Mouse (Mus musculus): Measurements from ENCODE around the gene Pex26. TPM values are rescaled to one million over a fixed set of nuclear protein-coding genes. Genes with fewer than 3 reads are reported as not detected.

Pex26 gene
- polyA plus RNA-seq, 1 experiment from 2014 or later, result 12.8 TPM

DNA sequence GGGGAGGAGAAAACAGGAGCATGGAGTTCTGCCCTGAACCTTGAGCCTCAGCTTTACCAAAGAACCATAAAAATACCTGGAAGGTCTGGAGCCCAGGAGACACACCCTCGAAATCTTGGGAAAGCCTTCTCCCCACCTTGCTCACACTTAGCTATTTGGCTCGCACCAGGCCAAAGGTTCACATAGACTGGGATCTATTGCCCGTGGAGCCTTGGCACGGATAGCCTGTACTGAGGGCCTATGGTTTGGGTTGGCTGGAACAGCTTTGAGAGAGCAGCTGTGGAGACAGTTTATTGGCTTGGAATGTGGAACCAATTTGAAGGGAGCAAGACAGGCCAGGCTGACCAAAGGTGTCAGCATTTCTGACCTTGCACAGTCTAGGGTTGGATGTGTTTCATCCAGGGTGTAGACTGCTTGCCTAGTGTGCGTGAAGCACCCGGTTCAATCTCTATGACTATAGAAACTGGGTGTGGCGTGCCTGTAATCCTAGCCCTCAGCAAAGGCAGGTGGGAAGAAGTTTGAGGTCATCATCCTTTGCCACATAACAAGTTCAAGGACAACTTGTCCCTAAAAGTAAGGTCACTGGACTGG lies 6.3 kb upstream of the Pex26 start:
- no peak overlapping the region for H3K9ac ChIP-seq (replicated peaks; ENCODE audit: low read length)
- no peaks in the 10 kb centered on the region for H3K9me3 ChIP-seq (ENCODE audit: low read length)
- no peaks in the 10 kb centered on the region for H3K27me3 ChIP-seq (ENCODE audit: insufficient read depth, low read length)
- ATAC-seq (ENCODE audit: low FRiP score, low TSS enrichment), result no peak
- 0 out of 2 replicates have a peak, but pooled peaks cover 7% of the 10 kb centered on the region for H3K4me1 ChIP-seq (ENCODE audit: insufficient read depth, low read length)
- no peak overlapping the region for H3K4me3 ChIP-seq (ENCODE audit: low read length)
- no peaks in the 10 kb centered on the region for H3K36me3 ChIP-seq (ENCODE audit: insufficient read depth, low read length)
- WGBS, result 78% methylated on average over 7 of the region's 7 CpGs
- no peak overlapping the region for H3K27ac ChIP-seq (ENCODE audit: low read length)
- no peak overlapping the region for H3K4me2 ChIP-seq (replicated peaks; ENCODE audit: low read depth, low read length)

DNA sequence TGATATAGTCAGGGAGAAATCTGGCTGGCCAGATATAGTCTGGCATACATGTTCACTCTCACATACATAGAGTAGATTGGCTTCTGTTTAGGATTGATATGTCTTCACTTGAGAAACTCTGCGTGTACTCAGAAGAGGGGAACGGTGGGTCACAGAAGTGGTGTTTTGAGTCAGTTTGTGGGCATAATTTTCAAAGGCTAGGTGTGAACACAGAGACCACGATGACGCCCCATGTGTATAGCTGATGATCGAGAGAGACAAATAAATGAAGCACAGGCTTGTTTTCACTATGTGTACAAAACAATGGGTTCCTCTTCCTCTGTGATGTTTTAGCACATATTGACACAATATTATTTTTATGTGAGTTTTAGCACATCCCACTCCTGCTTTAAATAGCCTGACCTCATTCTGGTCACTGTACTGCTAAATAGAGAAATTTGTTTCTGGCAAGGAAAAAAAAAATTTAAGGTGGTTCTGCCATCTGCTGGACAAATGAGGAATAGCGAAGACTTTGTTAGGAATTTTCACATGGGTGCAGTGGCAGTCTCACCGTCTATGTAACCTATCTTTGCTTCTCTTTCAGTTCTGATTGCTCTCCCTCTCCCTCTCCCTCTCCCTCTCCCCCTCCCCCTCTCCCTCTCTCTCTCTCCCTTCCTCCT lies 4.6 kb upstream of the Pex26 start:
- 0 out of 2 replicates have a peak, but pooled peaks cover 3% of the 10 kb centered on the region for H3K4me1 ChIP-seq (ENCODE audit: insufficient read depth, low read length)
- 62% methylated on average over 7 of the region's 7 CpGs for WGBS
- H3K9ac ChIP-seq (replicated peaks; ENCODE audit: low read length), result no peak overlapping the region
- H3K9me3 ChIP-seq (ENCODE audit: low read length), result no peaks in the 10 kb centered on the region
- ATAC-seq (ENCODE audit: low FRiP score, low TSS enrichment), result no peak
- no peak overlapping the region for H3K27ac ChIP-seq (ENCODE audit: low read length)
- H3K4me3 ChIP-seq (ENCODE audit: low read length), result no peak overlapping the region
- no peaks in the 10 kb centered on the region for H3K27me3 ChIP-seq (ENCODE audit: insufficient read depth, low read length)
- no peaks in the 10 kb centered on the region for H3K36me3 ChIP-seq (ENCODE audit: insufficient read depth, low read length)
- H3K4me2 ChIP-seq (replicated peaks; ENCODE audit: low read depth, low read length), result no peak overlapping the region

GRCm38 (mm10) chr6:121179846-121180245 lies 3.6 kb upstream of the Pex26 start:
- H3K27me3 ChIP-seq (ENCODE audit: insufficient read depth, low read length), result no peaks in the 10 kb centered on the region
- no peak overlapping the region for H3K4me3 ChIP-seq (ENCODE audit: low read length)
- 72% methylated on average over 7 of the region's 7 CpGs for WGBS
- H3K9me3 ChIP-seq (ENCODE audit: low read length), result no peaks in the 10 kb centered on the region
- no peak overlapping the region for H3K9ac ChIP-seq (replicated peaks; ENCODE audit: low read length)
- no peak overlapping the region for H3K4me2 ChIP-seq (replicated peaks; ENCODE audit: low read depth, low read length)
- H3K4me1 ChIP-seq (ENCODE audit: insufficient read depth, low read length), result peaks cover 11% of the 10 kb centered on the region; the same call in 1 of the 2 replicates
- H3K27ac ChIP-seq (ENCODE audit: low read length), result no peak overlapping the region
- ATAC-seq (ENCODE audit: low FRiP score, low TSS enrichment), result no peak
- no peaks in the 10 kb centered on the region for H3K36me3 ChIP-seq (ENCODE audit: insufficient read depth, low read length)

- peak; percentile 80 for ATAC-seq (ENCODE audit: low FRiP score, low TSS enrichment)
- WGBS, result 1% methylated on average over 35 of the region's 35 CpGs
- Histone ChIP-seq H3K4me2 (replicated peaks; ENCODE audit: low read depth, low read length) (peak overlapping the region; percentile 95), H3K27me3 (ENCODE audit: insufficient read depth, low read length) (no peaks in the 10 kb centered on the region), H3K4me1 (ENCODE audit: insufficient read depth, low read length) (peaks cover 18% of the 10 kb centered on the region), H3K4me3 (ENCODE audit: low read length) (peak overlapping the region; percentile 80), H3K9ac (replicated peaks; ENCODE audit: low read length) (peak overlapping the region; percentile 76), H3K27ac (ENCODE audit: low read length) (peak overlapping the region; percentile 91), H3K9me3 (ENCODE audit: low read length) (no peaks in the 10 kb centered on the region), H3K36me3 (ENCODE audit: insufficient read depth, low read length) (no peaks in the 10 kb centered on the region; the same call in 1 of the 2 replicates)
Measured at GRCm38 (mm10) chr6:121184198-121185140, 1.0 kb downstream of the Pex26 start.

GRCm38 (mm10) chr6:121185232-121185631 lies 1.8 kb downstream of the Pex26 start:
- WGBS, result 43% methylated on average over 8 of the region's 8 CpGs
- no peaks in the 10 kb centered on the region for H3K9me3 ChIP-seq (ENCODE audit: low read length)
- no peaks in the 10 kb centered on the region for H3K27me3 ChIP-seq (ENCODE audit: insufficient read depth, low read length)
- H3K4me2 ChIP-seq (replicated peaks; ENCODE audit: low read depth, low read length), result peak overlapping the region; percentile 95
- peaks cover 4% of the 10 kb centered on the region; the same call in 1 of the 2 replicates for H3K36me3 ChIP-seq (ENCODE audit: insufficient read depth, low read length)
- peaks cover 18% of the 10 kb centered on the region for H3K4me1 ChIP-seq (ENCODE audit: insufficient read depth, low read length)
- H3K4me3 ChIP-seq (ENCODE audit: low read length), result peak overlapping the region; percentile 80
- H3K9ac ChIP-seq (replicated peaks; ENCODE audit: low read length), result peak overlapping the region; percentile 76; the same call in 1 of the 2 replicates
- ATAC-seq (ENCODE audit: low FRiP score, low TSS enrichment), result 0 out of 2 replicates have a peak, but pooled peaks have one; percentile 8
- H3K27ac ChIP-seq (ENCODE audit: low read length), result no peak overlapping the region

- Histone ChIP-seq H3K27ac (ENCODE audit: low read length) (no peak overlapping the region), H3K9me3 (ENCODE audit: low read length) (no peaks in the 10 kb centered on the region), H3K4me3 (ENCODE audit: low read length) (no peak overlapping the region), H3K36me3 (ENCODE audit: insufficient read depth, low read length) (peaks cover 14% of the 10 kb centered on the region), H3K9ac (replicated peaks; ENCODE audit: low read length) (no peak overlapping the region), H3K4me2 (replicated peaks; ENCODE audit: low read depth, low read length) (no peak overlapping the region), H3K4me1 (ENCODE audit: insufficient read depth, low read length) (peaks cover 6% of the 10 kb centered on the region; the same call in 1 of the 2 replicates), H3K27me3 (ENCODE audit: insufficient read depth, low read length) (no peaks in the 10 kb centered on the region)
- 81% methylated on average over 11 of the region's 11 CpGs for WGBS
- no peak for ATAC-seq (ENCODE audit: low FRiP score, low TSS enrichment)
Measured at GRCm38 (mm10) chr6:121191261-121192009, 8.0 kb downstream of the Pex26 start.

- ATAC-seq (ENCODE audit: low FRiP score, low TSS enrichment), result peak; percentile 44; the same call in 1 of the 2 replicates
- 39% methylated on average over 13 of the region's 13 CpGs for WGBS
Measured at GRCm38 (mm10) chr6:121194061-121194955, 10.8 kb downstream of the Pex26 start.

DNA sequence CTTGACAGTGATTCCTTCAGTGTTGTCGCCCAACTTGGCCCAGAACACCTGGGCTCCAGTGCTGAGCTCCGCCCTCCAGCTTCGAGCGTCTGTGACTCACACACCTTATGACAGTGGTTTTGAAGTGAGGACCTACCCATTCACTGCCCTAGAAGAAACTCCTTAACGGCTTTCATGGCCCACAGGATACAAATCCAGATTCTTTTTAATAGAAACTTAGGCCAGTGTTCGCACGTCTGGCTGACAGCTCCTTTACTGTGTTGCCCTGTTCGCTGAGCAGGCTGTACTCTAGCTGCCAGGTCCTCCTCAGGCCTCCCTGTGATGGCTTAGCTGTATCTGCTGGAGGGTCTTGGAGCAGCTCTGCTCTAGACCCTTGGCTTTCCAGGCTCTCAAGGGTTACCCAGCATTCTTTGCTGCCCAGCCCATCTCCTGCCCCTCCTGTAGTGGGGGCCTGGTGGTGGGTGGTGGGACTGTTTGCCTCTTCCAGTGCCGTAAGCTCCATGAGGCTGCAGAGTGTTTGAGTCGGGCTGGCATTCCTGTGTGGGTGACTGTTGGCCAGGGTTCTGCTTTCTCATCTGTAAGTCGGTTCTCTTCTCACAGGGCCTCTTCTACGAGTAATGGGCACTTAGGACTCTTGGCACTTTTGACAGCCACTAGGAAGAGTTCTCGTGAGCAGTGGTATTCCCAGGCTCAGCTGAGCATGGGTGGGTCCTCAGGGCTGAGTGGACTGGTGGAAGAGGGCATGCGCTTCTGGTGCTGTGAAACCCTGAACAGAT lies 11.7 kb downstream of the Pex26 start:
- Histone ChIP-seq H3K4me1 (ENCODE audit: insufficient read depth, low read length) (peaks cover 6% of the 10 kb centered on the region; the same call in 1 of the 2 replicates), H3K9me3 (ENCODE audit: low read length) (no peaks in the 10 kb centered on the region), H3K27me3 (ENCODE audit: insufficient read depth, low read length) (no peaks in the 10 kb centered on the region), H3K4me3 (ENCODE audit: low read length) (no peak overlapping the region), H3K27ac (ENCODE audit: low read length) (no peak overlapping the region), H3K4me2 (replicated peaks; ENCODE audit: low read depth, low read length) (no peak overlapping the region), H3K36me3 (ENCODE audit: insufficient read depth, low read length) (peaks cover 15% of the 10 kb centered on the region), H3K9ac (replicated peaks; ENCODE audit: low read length) (no peak overlapping the region)
- no peak for ATAC-seq (ENCODE audit: low FRiP score, low TSS enrichment)
- WGBS, result 80% methylated on average over 14 of the region's 14 CpGs

More at GRCm38 (mm10) chr6:121194061-121194955, 10.8 kb downstream of the Pex26 start:
- Histone ChIP-seq H3K9me3 (ENCODE audit: low read length) (no peaks in the 10 kb centered on the region), H3K4me1 (ENCODE audit: insufficient read depth, low read length) (peaks cover 6% of the 10 kb centered on the region; the same call in 1 of the 2 replicates), H3K36me3 (ENCODE audit: insufficient read depth, low read length) (peaks cover 18% of the 10 kb centered on the region), H3K9ac (replicated peaks; ENCODE audit: low read length) (0 out of 2 replicates have a peak overlapping the region, but pooled peaks have one; percentile 17), H3K27ac (ENCODE audit: low read length) (no peak overlapping the region), H3K4me3 (ENCODE audit: low read length) (no peak overlapping the region), H3K4me2 (replicated peaks; ENCODE audit: low read depth, low read length) (no peak overlapping the region), H3K27me3 (ENCODE audit: insufficient read depth, low read length) (no peaks in the 10 kb centered on the region)
